Mouse (Mus musculus) R1 (cell line): ENCODE measurements around the gene Rdh7.
A peak's percentile ranks its signal among the peaks of the same experiment; 100 is the strongest.

ENCODE experiments used
- DNase-seq: peaks from one replicate; pipeline ENCODE4 v3.0.0-alpha.2; 2018; ENCODE audit warnings: low read depth, low spot score

The Rdh7 gene

GRCm38 (mm10) chr10:127888605-127889004 lies at the start of gene Rdh7:
TSS of gene Rdh7 (minus strand) at chr10:127888817.
- DNase-seq = no peak

GRCm38 (mm10) chr10:127937428-127938010 lies 48.9 kb upstream of the Rdh7 start:
- peak; percentile 60 for DNase-seq

GRCm38 (mm10) chr10:127936747-127937409 lies 48.3 kb upstream of the Rdh7 start:
- DNase-seq = peak; percentile 42

- no peak for DNase-seq
These were observed 47.7 kb upstream of the Rdh7 start for GRCm38 (mm10) chr10:127936271-127936670.

GRCm38 (mm10) chr10:127932290-127932926 lies 43.8 kb upstream of the Rdh7 start:
- no peak for DNase-seq

- DNase-seq = no peak
These were observed 39.1 kb upstream of the Rdh7 start for GRCm38 (mm10) chr10:127927737-127928136.

- DNase-seq = no peak
These were observed 36.2 kb upstream of the Rdh7 start for GRCm38 (mm10) chr10:127924597-127925378.

GRCm38 (mm10) chr10:127923024-127923423 lies 34.4 kb upstream of the Rdh7 start:
- no peak for DNase-seq

GRCm38 (mm10) chr10:127922241-127922640 lies 33.6 kb upstream of the Rdh7 start:
- no peak for DNase-seq

GRCm38 (mm10) chr10:127917651-127918050 lies 29.0 kb upstream of the Rdh7 start:
- DNase-seq = no peak

- peak; percentile 47 for DNase-seq
These were observed 28.6 kb upstream of the Rdh7 start for GRCm38 (mm10) chr10:127917183-127917582.

- no peak for DNase-seq
These were observed 27.0 kb upstream of the Rdh7 start for GRCm38 (mm10) chr10:127915578-127915977.

GRCm38 (mm10) chr10:127907386-127907951 lies 18.9 kb upstream of the Rdh7 start:
- DNase-seq = no peak

- no peak for DNase-seq
These were observed 17.5 kb upstream of the Rdh7 start for GRCm38 (mm10) chr10:127906138-127906537.

GRCm38 (mm10) chr10:127904718-127905446 lies 16.3 kb upstream of the Rdh7 start:
- no peak for DNase-seq

GRCm38 (mm10) chr10:127903116-127903515 lies 14.5 kb upstream of the Rdh7 start:
- no peak for DNase-seq

GRCm38 (mm10) chr10:127901751-127902150 lies 13.1 kb upstream of the Rdh7 start:
- no peak for DNase-seq

- no peak for DNase-seq
These were observed 11.2 kb upstream of the Rdh7 start for GRCm38 (mm10) chr10:127899783-127900182.

- no peak for DNase-seq
These were observed 9.6 kb upstream of the Rdh7 start, which contains the start of gene Sdr9c7 for GRCm38 (mm10) chr10:127898218-127898617. TSS of gene Sdr9c7 (plus strand) at chr10:127898518.

- DNase-seq = peak; percentile 50
These were observed 8.9 kb upstream of the Rdh7 start for GRCm38 (mm10) chr10:127897506-127897905.

- no peak for DNase-seq
These were observed 8.1 kb upstream of the Rdh7 start for GRCm38 (mm10) chr10:127896705-127897104.
